Mouse (Mus musculus): Measurements from ENCODE around the gene Olfr1246.

- no peak for TF ChIP-seq CTCF (conservative IDR thresholded peaks at IDR 0.05; ENCODE audit: insufficient read depth, insufficient read length, low read depth, low read length)
- TF ChIP-seq POLR2A (IDR thresholded peaks at IDR 0.05; ENCODE audit: low read depth, low read length) = no peak
These were observed 53.0 kb downstream of the Olfr1246 start for GRCm38 (mm10) chr2:89539923-89540322.
